Mouse (Mus musculus) inflammation-experienced regulatory T-cells, adult 6 months (primary cell): ENCODE measurements around the gene Map3k7. TPM values are rescaled to one million over a fixed set of nuclear protein-coding genes. Genes with fewer than 3 reads are reported as not detected.

ENCODE experiments used
- ATAC-seq: one replicate; pipeline ENCODE4 v1.8.0; 2017
- polyA plus RNA-seq, 3 experiments: library from polyadenylated mRNA; unstranded; fragments of 100-300 nt; shearing (Covaris generic); gene quantifications; one replicate each; pipeline ENCODE4 v1.2.1; 2017

Map3k7 gene
- polyA plus RNA-seq, 3 experiments from 2014 or later, result 6.6 to 11.5 (median 7.8) TPM

- peak; percentile 80 for ATAC-seq
Measured at GRCm38 (mm10) chr4:32062381-32063059, 98.6 kb downstream of the Map3k7 start.

- ATAC-seq, result no peak
Measured at GRCm38 (mm10) chr4:32063291-32063690, 99.4 kb downstream of the Map3k7 start.
